Comparison of ENCODE assay signal across 9 mouse cellular contexts in the genomic region with DNA sequence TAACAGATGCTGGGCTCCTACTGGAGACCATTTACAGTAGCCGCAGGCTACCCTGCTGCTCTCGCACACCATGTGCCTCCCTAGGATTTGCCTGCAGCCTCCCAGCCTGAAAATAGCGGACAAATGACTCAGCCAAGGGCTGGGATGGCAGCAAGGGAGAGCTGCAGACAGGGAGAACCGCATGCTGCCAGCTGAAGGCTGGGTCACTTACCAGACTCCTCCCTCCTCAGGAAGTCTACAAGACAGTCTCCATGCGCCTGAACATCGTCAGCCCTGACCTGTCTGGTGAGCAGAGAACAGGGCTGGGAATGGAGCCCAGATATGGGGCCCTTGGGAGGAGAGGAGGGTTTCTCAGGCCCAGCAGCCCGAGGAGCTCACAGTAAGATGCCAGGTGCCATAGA. TPM values are rescaled to one million over a fixed set of nuclear protein-coding genes. Genes with fewer than 3 reads are reported as not detected.
DNase-seq lines count a peak whose midpoint lies in the region; ATAC-seq and TF ChIP-seq lines count a peak whose summit lies in the region.
"Had no signal": no experiment of that assay in that cellular context is flagged by ENCODE, and none has a peak within 500 bp of the region (broad histone marks: within the 10 kb centered on the region; RNA-seq: fewer than 3 reads in every experiment).

No protein-coding gene starts in this region.

- no peaks in the 10 kb centered on the region for H3K27me3 ChIP-seq in hindbrain, embryonic 12.5 days
- no peaks in the 10 kb centered on the region for H3K27me3 ChIP-seq in hindbrain, embryonic 11.5 days (ENCODE audit: control insufficient read depth, insufficient read depth, low read length)
- no peaks in the 10 kb centered on the region for H3K27me3 ChIP-seq in intestine, embryonic 16.5 days (replicated peaks; ENCODE audit: control insufficient read depth, insufficient read depth, low read length)
- no peaks in the 10 kb centered on the region for H3K27me3 ChIP-seq in stomach, embryonic 16.5 days (ENCODE audit: control insufficient read depth, insufficient read depth, low read length)

- 54% methylated on average over 7 of the region's 7 CpGs for WGBS in hindbrain, embryonic 12.5 days
- 60% methylated on average over 7 of the region's 7 CpGs for WGBS in hindbrain, embryonic 11.5 days
- WGBS in intestine, embryonic 16.5 days: 41% methylated on average over 7 of the region's 7 CpGs
- 28% methylated on average over 7 of the region's 7 CpGs for WGBS in stomach, embryonic 16.5 days

- peak overlapping the region; percentile 40; the same call in 1 of the 2 replicates for H3K27ac ChIP-seq in hindbrain, embryonic 12.5 days
- H3K27ac ChIP-seq in hindbrain, embryonic 11.5 days (ENCODE audit: low read depth, low read length): no peak overlapping the region
- peak overlapping the region; percentile 77 for H3K27ac ChIP-seq in embryonic fibroblast, embryonic 13.5 days (ENCODE audit: insufficient read depth, low read length)
- peak overlapping the region; percentile 74 for H3K27ac ChIP-seq in intestine, embryonic 16.5 days (ENCODE audit: low read length)
- peak overlapping the region; percentile 84 for H3K27ac ChIP-seq in stomach, embryonic 16.5 days (ENCODE audit: low read length)
- H3K27ac ChIP-seq: macrophage had no signal

- 0 out of 2 replicates have a peak, but pooled peaks cover 5% of the 10 kb centered on the region for H3K9me3 ChIP-seq in hindbrain, embryonic 12.5 days (replicated peaks)
- no peaks in the 10 kb centered on the region for H3K9me3 ChIP-seq in hindbrain, embryonic 11.5 days (ENCODE audit: control insufficient read depth, low read length)
- H3K9me3 ChIP-seq in intestine, embryonic 16.5 days (ENCODE audit: control insufficient read depth, low read length): no peaks in the 10 kb centered on the region
- H3K9me3 ChIP-seq in stomach, embryonic 16.5 days (replicated peaks; ENCODE audit: control insufficient read depth, low read length): no peaks in the 10 kb centered on the region

- DNase-seq in hindbrain, embryonic 11.5 days (ENCODE audit: low spot score): no peak
- peak; percentile 47 for DNase-seq in 416B (ENCODE audit: low read depth)
- DNase-seq in c-Kit-positive CD71-positive TER-119-positive erythroid progenitor cells, embryonic 14.5 days (ENCODE audit: low spot score): no peak
- DNase-seq in layer of hippocampus, adult 9-11 months: no peak

- peak; percentile 60 for TF ChIP-seq POLR2A in embryonic fibroblast, embryonic 13.5 days (IDR thresholded peaks at IDR 0.05; ENCODE audit: low read depth, low read length)

- no peak for ATAC-seq in hindbrain, embryonic 12.5 days (ENCODE audit: low FRiP score)
- ATAC-seq in hindbrain, embryonic 11.5 days (ENCODE audit: low FRiP score): no peak
- peak; percentile 63 for ATAC-seq in intestine, embryonic 16.5 days
- peak; percentile 78; the same call in 1 of the 2 replicates for ATAC-seq in stomach, embryonic 16.5 days (ENCODE audit: insufficient read depth, low FRiP score)

- H3K9ac ChIP-seq in hindbrain, embryonic 12.5 days: no peak overlapping the region
- no peak overlapping the region for H3K9ac ChIP-seq in hindbrain, embryonic 11.5 days (ENCODE audit: low read depth, low read length)
- H3K9ac ChIP-seq in intestine, embryonic 16.5 days (ENCODE audit: low read depth, low read length): peak overlapping the region; percentile 53; the same call in 1 of the 2 replicates
- peak overlapping the region; percentile 60 for H3K9ac ChIP-seq in stomach, embryonic 16.5 days (ENCODE audit: low read length)

- peaks cover 26% of the 10 kb centered on the region for H3K36me3 ChIP-seq in hindbrain, embryonic 12.5 days
- H3K36me3 ChIP-seq in hindbrain, embryonic 11.5 days (ENCODE audit: control insufficient read depth, insufficient read depth, low read length): no peaks in the 10 kb centered on the region
- H3K36me3 ChIP-seq in intestine, embryonic 16.5 days (ENCODE audit: control insufficient read depth, insufficient read depth, low read length): peaks cover 4% of the 10 kb centered on the region
- H3K36me3 ChIP-seq in stomach, embryonic 16.5 days (ENCODE audit: control insufficient read depth, insufficient read depth, low read length): peaks cover 16% of the 10 kb centered on the region

- H3K4me2 ChIP-seq in hindbrain, embryonic 12.5 days (replicated peaks): no peak overlapping the region
- H3K4me2 ChIP-seq in hindbrain, embryonic 11.5 days (replicated peaks; ENCODE audit: low read depth, low read length): no peak overlapping the region
- H3K4me2 ChIP-seq in intestine, embryonic 16.5 days (ENCODE audit: low read depth, low read length): no peak overlapping the region
- no peak overlapping the region for H3K4me2 ChIP-seq in stomach, embryonic 16.5 days (ENCODE audit: low read depth, low read length)

- no peak for TF ChIP-seq CTCF in embryonic fibroblast, embryonic 13.5 days (IDR thresholded peaks at IDR 0.05; ENCODE audit: borderline replicate concordance, insufficient read depth, low read length)

- H3K4me1 ChIP-seq in hindbrain, embryonic 12.5 days: peaks cover 7% of the 10 kb centered on the region; the same call in 1 of the 2 replicates
- no peaks in the 10 kb centered on the region for H3K4me1 ChIP-seq in hindbrain, embryonic 11.5 days (replicated peaks; ENCODE audit: control insufficient read depth, insufficient read depth, low read length)
- H3K4me1 ChIP-seq in embryonic fibroblast, embryonic 13.5 days (ENCODE audit: control insufficient read depth, insufficient read depth, low read length): peaks cover 10% of the 10 kb centered on the region; the same call in 1 of the 2 replicates
- H3K4me1 ChIP-seq in intestine, embryonic 16.5 days (ENCODE audit: control insufficient read depth, insufficient read depth, low read length): peaks cover 30% of the 10 kb centered on the region
- peaks cover 23% of the 10 kb centered on the region for H3K4me1 ChIP-seq in stomach, embryonic 16.5 days (ENCODE audit: control insufficient read depth, insufficient read depth, low read length)

- no peak overlapping the region for H3K4me3 ChIP-seq in hindbrain, embryonic 12.5 days
- H3K4me3 ChIP-seq in hindbrain, embryonic 11.5 days (ENCODE audit: low read depth, low read length): no peak overlapping the region
- H3K4me3 ChIP-seq in embryonic fibroblast, embryonic 13.5 days (ENCODE audit: insufficient read depth, low read length): no peak overlapping the region
- no peak overlapping the region for H3K4me3 ChIP-seq in intestine, embryonic 16.5 days (ENCODE audit: low read length)
- no peak overlapping the region for H3K4me3 ChIP-seq in stomach, embryonic 16.5 days (replicated peaks; ENCODE audit: low read length)

RNA-seq across cellular contexts. Expression of gene Fpgs, which starts 23.9 kb away (rescaled TPM):
- polyA plus RNA-seq in hindbrain, embryonic 12.5 days (2016; fragmentation: Nextera tagmentation; extraction: Ambion mirVana): 19.5 and 20.1 TPM in 2 replicates
- 11.2 and 13.6 TPM in 2 replicates for polyA plus RNA-seq in hindbrain, embryonic 11.5 days (2014; fragmentation: Nextera tagmentation; extraction: Ambion mirVana)
- polyA plus RNA-seq in embryonic fibroblast, embryonic 13.5 days (2011; ENCODE audit: insufficient read length, low read depth, missing spikeins): 20.2 and 26.4 TPM in 2 replicates
- polyA plus RNA-seq in intestine, embryonic 16.5 days (2015; fragmentation: Nextera tagmentation; extraction: Ambion mirVana): 29.8 and 32.0 TPM in 2 replicates
- 28.3 and 30.6 TPM in 2 replicates for polyA plus RNA-seq in stomach, embryonic 16.5 days (2015; fragmentation: Nextera tagmentation; extraction: Ambion mirVana)

RNA-seq across cellular contexts. Expression of gene Cdk9, which starts 32.8 kb away (rescaled TPM):
- polyA plus RNA-seq in hindbrain, embryonic 12.5 days (2016; fragmentation: Nextera tagmentation; extraction: Ambion mirVana): 99.0 and 101 TPM in 2 replicates
- 77.3 and 79.9 TPM in 2 replicates for polyA plus RNA-seq in hindbrain, embryonic 11.5 days (2014; fragmentation: Nextera tagmentation; extraction: Ambion mirVana)
- polyA plus RNA-seq in embryonic fibroblast, embryonic 13.5 days (2011; ENCODE audit: insufficient read length, low read depth, missing spikeins): 77.9 and 82.0 TPM in 2 replicates
- 83.4 and 86.0 TPM in 2 replicates for polyA plus RNA-seq in intestine, embryonic 16.5 days (2015; fragmentation: Nextera tagmentation; extraction: Ambion mirVana)
- 71.9 and 82.7 TPM in 2 replicates for polyA plus RNA-seq in stomach, embryonic 16.5 days (2015; fragmentation: Nextera tagmentation; extraction: Ambion mirVana)

RNA-seq across cellular contexts. Expression of gene Eng, which starts 33.7 kb away (rescaled TPM):
- 31.6 and 32.1 TPM in 2 replicates for polyA plus RNA-seq in hindbrain, embryonic 12.5 days (2016; fragmentation: Nextera tagmentation; extraction: Ambion mirVana)
- 18.1 and 23.1 TPM in 2 replicates for polyA plus RNA-seq in hindbrain, embryonic 11.5 days (2014; fragmentation: Nextera tagmentation; extraction: Ambion mirVana)
- 15.1 and 17.1 TPM in 2 replicates for polyA plus RNA-seq in embryonic fibroblast, embryonic 13.5 days (2011; ENCODE audit: insufficient read length, low read depth, missing spikeins)
- polyA plus RNA-seq in intestine, embryonic 16.5 days (2015; fragmentation: Nextera tagmentation; extraction: Ambion mirVana): 66.8 and 70.3 TPM in 2 replicates
- polyA plus RNA-seq in stomach, embryonic 16.5 days (2015; fragmentation: Nextera tagmentation; extraction: Ambion mirVana): 63.6 and 64.5 TPM in 2 replicates

RNA-seq across cellular contexts. Expression of gene Sh2d3c, which starts 40.8 kb away (rescaled TPM):
- 33.5 and 34.8 TPM in 2 replicates for polyA plus RNA-seq in hindbrain, embryonic 12.5 days (2016; fragmentation: Nextera tagmentation; extraction: Ambion mirVana)
- polyA plus RNA-seq in hindbrain, embryonic 11.5 days (2014; fragmentation: Nextera tagmentation; extraction: Ambion mirVana): 25.9 and 27.6 TPM in 2 replicates
- 2.1 and 2.6 TPM in 2 replicates for polyA plus RNA-seq in embryonic fibroblast, embryonic 13.5 days (2011; ENCODE audit: insufficient read length, low read depth, missing spikeins)
- 26.1 and 26.5 TPM in 2 replicates for polyA plus RNA-seq in intestine, embryonic 16.5 days (2015; fragmentation: Nextera tagmentation; extraction: Ambion mirVana)
- 26.8 and 27.4 TPM in 2 replicates for polyA plus RNA-seq in stomach, embryonic 16.5 days (2015; fragmentation: Nextera tagmentation; extraction: Ambion mirVana)

RNA-seq across cellular contexts. Expression of gene Ak1, which starts 58.5 kb away (rescaled TPM):
- polyA plus RNA-seq in hindbrain, embryonic 12.5 days (2016; fragmentation: Nextera tagmentation; extraction: Ambion mirVana): 40.4 and 43.2 TPM in 2 replicates
- polyA plus RNA-seq in hindbrain, embryonic 11.5 days (2014; fragmentation: Nextera tagmentation; extraction: Ambion mirVana): 23.4 and 23.9 TPM in 2 replicates
- 157 and 266 TPM in 2 replicates for polyA plus RNA-seq in embryonic fibroblast, embryonic 13.5 days (2011; ENCODE audit: insufficient read length, low read depth, missing spikeins)
- 15.3 and 18.6 TPM in 2 replicates for polyA plus RNA-seq in intestine, embryonic 16.5 days (2015; fragmentation: Nextera tagmentation; extraction: Ambion mirVana)
- polyA plus RNA-seq in stomach, embryonic 16.5 days (2015; fragmentation: Nextera tagmentation; extraction: Ambion mirVana): 27.4 and 60.2 TPM in 2 replicates

Comparison
In these comparisons a context has a peak if more than half of its experiments do, and no peak if none do; other contexts are left out.
1. ATAC-seq: peak in intestine, embryonic 16.5 days (single experiment) and stomach, embryonic 16.5 days (single experiment); none in hindbrain, embryonic 12.5 days (single experiment) and hindbrain, embryonic 11.5 days (single experiment).
2. H3K9ac ChIP-seq: peak in intestine, embryonic 16.5 days (single experiment) and stomach, embryonic 16.5 days (single experiment); none in hindbrain, embryonic 12.5 days (single experiment) and hindbrain, embryonic 11.5 days (single experiment).